Mouse (Mus musculus) hindbrain, embryonic 10.5 days (tissue): ENCODE measurements around the gene Map6. TPM values are rescaled to one million over a fixed set of nuclear protein-coding genes. Genes with fewer than 3 reads are reported as not detected.

ENCODE experiments used
- DNase-seq: peaks from one replicate; pipeline ENCODE4 v3.0.0-alpha.2; 2017; ENCODE audit warnings: low spot score
- H3K27ac ChIP-seq: fragments of 300-500 bp; sonication (generic); 2 replicates; pipeline ENCODE4 v1.5.1; 2016; ENCODE audit warnings: mild to moderate bottlenecking, moderate library complexity
- H3K27me3 ChIP-seq: fragments of 300-500 bp; sonication (generic); 2 replicates; pipeline ENCODE4 v1.6.1; 2016; ENCODE audit warnings: mild to moderate bottlenecking; ENCODE audit not compliant: poor library complexity, insufficient read depth, severe bottlenecking
- H3K36me3 ChIP-seq: fragments of 300-500 bp; sonication (generic); 2 replicates; pipeline ENCODE4 v1.6.1; 2016; ENCODE audit warnings: mild to moderate bottlenecking, moderate library complexity
- H3K4me1 ChIP-seq: fragments of 300-500 bp; sonication (generic); replicated peaks from 2 replicates; pipeline ENCODE4 v1.6.1; 2016; ENCODE audit warnings: mild to moderate bottlenecking
- H3K4me3 ChIP-seq: fragments of 300-500 bp; sonication (generic); 2 replicates; pipeline ENCODE4 v1.5.1; 2016; ENCODE audit warnings: mild to moderate bottlenecking, moderate library complexity
- H3K9me3 ChIP-seq: fragments of 300-500 bp; sonication (generic); 2 replicates; pipeline ENCODE4 v1.6.1; 2016; ENCODE audit warnings: mild to moderate bottlenecking, moderate library complexity
- WGBS: fragments of 180-500 bp; shearing (Covaris S2); methylation state at CpG from one replicate; pipeline ENCODE4 v1.1.7; 2016; 5-methylcytosine and 5-hydroxymethylcytosine counted together
- polyA plus RNA-seq: library from polyadenylated mRNA; unstranded; fragments of >200 nt; fragmentation: Nextera tagmentation; extraction: Ambion mirVana; gene quantifications from 2 replicates; pipeline ENCODE4 v1.2.1, GENCODE M21; 2016

Map6 gene
- polyA plus RNA-seq, 1 experiment from 2014 or later: 65.5 TPM

DNA sequence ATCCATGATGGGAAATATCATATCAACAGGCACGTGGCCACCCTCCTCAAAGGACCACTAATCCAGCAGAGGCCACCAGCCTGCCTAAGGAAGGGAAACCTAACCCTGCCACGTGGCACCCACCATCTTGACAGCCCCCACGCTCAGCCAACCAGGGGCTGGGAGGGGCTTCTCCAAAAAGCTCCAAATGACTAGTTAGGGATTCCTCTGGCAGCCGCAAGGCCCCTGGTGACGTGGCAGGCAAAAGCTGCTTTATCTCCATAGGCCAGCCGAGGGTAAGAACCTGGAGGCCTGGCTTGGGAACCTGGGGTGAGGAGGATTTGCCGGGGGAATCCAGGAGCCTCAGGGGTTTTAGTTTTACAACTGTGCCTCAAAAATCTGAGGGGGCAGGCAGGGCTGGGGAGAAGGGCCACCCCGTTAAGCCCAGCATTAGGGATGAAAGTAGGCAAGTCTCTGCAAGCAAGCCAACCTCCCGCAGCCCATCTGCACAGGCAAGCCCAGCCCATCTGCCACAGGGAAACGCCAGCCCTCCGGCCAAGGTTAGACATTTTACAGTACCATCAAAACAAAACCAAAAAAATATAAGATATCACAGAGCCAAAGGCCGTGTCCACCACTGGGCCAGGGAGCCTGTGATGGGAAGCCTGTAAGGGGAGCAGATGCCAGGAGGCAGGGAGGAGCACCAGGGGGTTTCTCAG is 84.0 kb downstream of the Map6 start:
- H3K9me3 ChIP-seq: no peaks in the 10 kb centered on the region
- H3K4me3 ChIP-seq: peak overlapping the region; percentile 73
- 6% methylated on average over 12 of the region's 12 CpGs for WGBS
- DNase-seq: peak; percentile 65
- H3K27me3 ChIP-seq: no peaks in the 10 kb centered on the region
- peaks cover 45% of the 10 kb centered on the region for H3K36me3 ChIP-seq
- peaks cover 76% of the 10 kb centered on the region for H3K4me1 ChIP-seq
- peak overlapping the region; percentile 99 for H3K27ac ChIP-seq

DNA sequence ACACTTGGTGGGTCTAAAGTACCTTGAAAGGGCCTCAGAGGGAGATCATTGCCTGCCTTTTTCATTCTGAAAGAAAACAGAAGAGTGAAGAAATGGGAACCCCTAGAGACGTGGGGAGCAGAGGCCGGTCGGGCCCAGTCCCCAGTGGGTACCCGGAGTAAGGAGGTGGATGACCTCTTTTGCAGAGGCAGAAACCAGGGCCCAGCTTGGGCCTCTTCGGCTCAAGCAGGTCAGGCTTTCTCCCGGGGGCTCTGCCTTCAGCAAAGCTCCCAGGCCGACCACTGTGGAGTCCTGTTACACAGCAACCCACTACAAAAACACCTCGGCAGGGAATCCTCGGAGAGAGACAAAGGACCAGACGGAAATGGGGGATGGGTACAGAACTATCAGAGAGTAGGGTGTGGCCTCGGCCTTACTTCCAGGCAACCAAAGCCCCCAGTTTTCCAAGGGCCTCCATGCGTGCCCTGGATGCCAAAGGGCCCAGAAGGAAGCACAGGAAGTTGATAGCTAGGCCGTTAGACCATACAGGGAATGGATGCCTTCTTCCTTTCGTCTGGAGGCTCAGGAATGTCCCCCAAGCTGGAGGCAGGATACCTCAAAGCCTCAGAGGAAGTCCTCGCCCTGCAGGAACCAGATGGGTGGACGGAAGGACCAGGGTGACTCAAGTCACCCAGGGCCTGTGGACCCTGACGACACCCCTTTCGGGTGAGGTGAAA is 84.7 kb downstream of the Map6 start:
- WGBS: under 1% methylated on average over 18 of the region's 18 CpGs
- peak overlapping the region; percentile 73 for H3K4me3 ChIP-seq
- peak overlapping the region; percentile 99 for H3K27ac ChIP-seq
- peaks cover 38% of the 10 kb centered on the region for H3K36me3 ChIP-seq
- H3K27me3 ChIP-seq: no peaks in the 10 kb centered on the region
- H3K4me1 ChIP-seq: peaks cover 83% of the 10 kb centered on the region
- H3K9me3 ChIP-seq: no peaks in the 10 kb centered on the region
- DNase-seq: peak; percentile 85

- H3K4me1 ChIP-seq: peaks cover 90% of the 10 kb centered on the region
- DNase-seq: peak; percentile 89
- H3K4me3 ChIP-seq: peak within 1 kb of the TSS; percentile 73
- H3K27me3 ChIP-seq: no peaks in the 10 kb centered on the region
- peaks cover 30% of the 10 kb centered on the region for H3K36me3 ChIP-seq
- peak within 1 kb of the TSS; percentile 99 for H3K27ac ChIP-seq
- WGBS: under 1% methylated on average over 35 of the region's 35 CpGs
- no peaks in the 10 kb centered on the region for H3K9me3 ChIP-seq
These were observed 85.5 kb downstream of the Map6 start, which contains the start of gene Serpinh1 for GRCm38 (mm10) chr7:99352526-99353400. Gene Serpinh1, minus strand, starts transcription at chr7:99353239.

DNA sequence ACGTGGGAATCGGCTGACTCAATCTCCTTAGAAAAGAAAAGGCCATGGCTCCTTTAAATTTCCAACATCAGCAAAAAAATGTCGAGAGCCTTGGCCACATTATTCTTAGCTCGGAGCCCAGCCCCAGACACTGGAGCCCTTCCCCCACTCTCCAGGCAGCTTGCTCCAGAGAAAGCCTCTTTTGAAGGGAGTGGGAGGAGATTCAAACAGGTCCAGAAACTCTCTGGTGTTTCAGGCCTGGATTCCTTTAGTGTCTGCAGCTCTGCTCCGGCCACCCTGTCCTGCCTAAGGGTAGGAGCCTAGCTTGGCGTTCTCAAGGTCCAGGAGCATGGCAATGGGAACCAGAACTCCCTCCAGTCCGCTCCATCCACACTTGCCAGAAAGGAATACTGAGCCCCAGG is 88.5 kb downstream of the Map6 start:
- peak overlapping the region; percentile 99 for H3K27ac ChIP-seq
- peaks cover 84% of the 10 kb centered on the region for H3K4me1 ChIP-seq
- peaks cover 1% of the 10 kb centered on the region; the same call in 1 of the 2 replicates for H3K36me3 ChIP-seq
- peak overlapping the region; percentile 39 for H3K4me3 ChIP-seq
- WGBS: 3% methylated on average over 7 of the region's 7 CpGs
- peak; percentile 84 for DNase-seq
- H3K9me3 ChIP-seq: no peaks in the 10 kb centered on the region
- no peaks in the 10 kb centered on the region for H3K27me3 ChIP-seq

DNA sequence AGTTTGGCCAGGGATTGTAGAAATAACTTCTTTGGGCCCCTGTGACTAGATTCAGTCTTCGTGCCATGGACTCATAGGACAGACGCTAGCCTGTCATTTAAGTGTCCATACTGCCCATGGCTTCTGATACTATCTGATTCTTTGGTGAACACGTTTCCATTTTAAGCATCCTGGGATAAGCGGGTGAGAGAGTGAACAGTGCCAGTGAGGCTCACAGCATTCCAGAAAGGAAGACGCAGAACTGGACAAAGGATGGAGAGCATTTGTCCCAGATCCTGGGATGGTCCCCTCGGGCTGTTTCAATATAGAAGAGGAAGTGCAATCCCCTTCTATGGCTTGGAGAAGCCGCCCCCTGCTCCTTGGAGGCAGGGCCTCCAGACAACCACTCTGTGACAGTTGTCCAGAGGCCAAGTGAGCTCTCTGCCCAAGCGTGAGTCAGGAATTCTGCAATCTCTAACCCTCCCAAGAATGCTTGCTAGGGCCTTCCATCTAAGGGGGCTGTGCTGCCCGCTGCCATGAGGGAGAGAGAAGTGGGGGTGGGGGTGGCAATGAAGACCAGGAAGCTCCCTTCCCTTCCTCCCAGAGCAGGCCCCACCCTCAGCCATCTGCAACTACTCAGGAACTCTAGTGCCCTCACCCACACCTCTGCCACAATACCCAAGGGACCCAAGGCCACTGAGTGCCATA is 89.1 kb downstream of the Map6 start:
- Histone ChIP-seq H3K27me3 (no peaks in the 10 kb centered on the region), H3K4me1 (peaks cover 84% of the 10 kb centered on the region), H3K4me3 (peak overlapping the region; percentile 39), H3K36me3 (no peaks in the 10 kb centered on the region), H3K27ac (peak overlapping the region; percentile 99), H3K9me3 (no peaks in the 10 kb centered on the region)
- 33% methylated on average over 9 of the region's 9 CpGs for WGBS
- DNase-seq: peak; percentile 31

GRCm38 (mm10) chr7:99357201-99357600 is 90.0 kb downstream of the Map6 start:
- no peak overlapping the region for H3K4me3 ChIP-seq
- DNase-seq: no peak
- peak overlapping the region; percentile 99 for H3K27ac ChIP-seq
- 65% methylated on average over 7 of the region's 7 CpGs for WGBS
- no peaks in the 10 kb centered on the region for H3K27me3 ChIP-seq
- peaks cover 79% of the 10 kb centered on the region for H3K4me1 ChIP-seq
- no peaks in the 10 kb centered on the region for H3K36me3 ChIP-seq
- H3K9me3 ChIP-seq: no peaks in the 10 kb centered on the region

GRCm38 (mm10) chr7:99358371-99358770 is 91.1 kb downstream of the Map6 start:
- H3K4me3 ChIP-seq: no peak overlapping the region
- H3K4me1 ChIP-seq: peaks cover 69% of the 10 kb centered on the region
- peaks cover 4% of the 10 kb centered on the region; the same call in 1 of the 2 replicates for H3K9me3 ChIP-seq
- H3K36me3 ChIP-seq: no peaks in the 10 kb centered on the region
- DNase-seq: no peak
- peak overlapping the region; percentile 56 for H3K27ac ChIP-seq
- H3K27me3 ChIP-seq: no peaks in the 10 kb centered on the region
- 90% methylated on average over 8 of the region's 8 CpGs for WGBS

DNA sequence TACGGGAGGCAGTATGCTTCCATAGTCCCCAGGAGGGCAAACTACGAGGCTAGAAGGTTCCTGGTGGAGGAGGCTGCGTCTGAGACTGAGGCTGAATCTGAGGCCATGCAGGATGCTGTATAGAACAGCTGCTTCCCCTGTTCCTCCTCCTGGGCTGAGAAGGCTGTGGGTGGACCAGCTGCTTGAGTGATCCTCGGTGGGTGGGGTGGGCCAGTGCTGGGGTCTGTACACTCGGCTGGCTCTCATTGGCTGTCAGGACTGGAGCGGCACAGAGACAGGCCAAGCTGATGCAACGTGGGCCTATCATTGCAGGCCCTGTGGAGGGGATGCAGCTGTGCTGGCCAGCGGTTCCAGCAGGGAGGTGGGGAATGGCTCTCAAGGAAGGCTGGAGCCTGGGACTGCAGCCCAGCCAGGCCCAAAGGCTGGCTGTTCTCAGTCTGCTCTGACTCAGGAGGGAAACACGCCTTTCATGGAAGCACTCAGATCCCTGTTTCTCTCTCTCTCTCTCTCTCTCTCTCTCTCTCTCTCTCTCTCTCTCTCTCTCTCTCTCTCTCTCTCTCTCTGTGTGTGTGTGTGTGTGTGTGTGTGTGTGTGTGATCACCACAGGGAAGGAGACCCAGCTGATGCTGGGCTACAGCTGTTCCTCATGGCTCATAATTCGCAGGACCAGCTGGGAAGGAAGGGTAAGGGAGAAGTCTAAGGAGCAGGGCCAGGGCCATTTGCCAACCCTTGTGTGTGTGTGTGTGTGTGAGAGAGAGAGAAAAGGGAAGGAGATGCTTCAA is 93.0 kb downstream of the Map6 start:
- Histone ChIP-seq H3K4me1 (peaks cover 62% of the 10 kb centered on the region), H3K27me3 (no peaks in the 10 kb centered on the region)
- 6% methylated on average over 10 of the region's 10 CpGs for WGBS

GRCm38 (mm10) chr7:99360803-99361414 is 93.7 kb downstream of the Map6 start:
- DNase-seq: peak; percentile 51
- WGBS: 9% methylated on average over 8 of the region's 8 CpGs
- peaks cover 4% of the 10 kb centered on the region; the same call in 1 of the 2 replicates for H3K9me3 ChIP-seq
- H3K27me3 ChIP-seq: no peaks in the 10 kb centered on the region
- peak overlapping the region; percentile 30 for H3K4me3 ChIP-seq
- H3K4me1 ChIP-seq: peaks cover 55% of the 10 kb centered on the region
- peak overlapping the region; percentile 91 for H3K27ac ChIP-seq
- H3K36me3 ChIP-seq: no peaks in the 10 kb centered on the region

More for the DNA sequence above, 93.0 kb downstream of the Map6 start:
- H3K36me3 ChIP-seq: no peaks in the 10 kb centered on the region
- peaks cover 4% of the 10 kb centered on the region; the same call in 1 of the 2 replicates for H3K9me3 ChIP-seq
- peak overlapping the region; percentile 91 for H3K27ac ChIP-seq
- peak overlapping the region; percentile 30 for H3K4me3 ChIP-seq
- peak; percentile 93 for DNase-seq

- 0 out of 2 replicates have a peak, but pooled peaks cover 6% of the 10 kb centered on the region for H3K27me3 ChIP-seq
- H3K36me3 ChIP-seq: no peaks in the 10 kb centered on the region
- no peak overlapping the region for H3K4me3 ChIP-seq
- no peak for DNase-seq
- peak overlapping the region; percentile 54; the same call in 1 of the 2 replicates for H3K27ac ChIP-seq
- H3K4me1 ChIP-seq: peaks cover 47% of the 10 kb centered on the region
- WGBS: 81% methylated on average over 2 of the region's 2 CpGs
- H3K9me3 ChIP-seq: peaks cover 4% of the 10 kb centered on the region; the same call in 1 of the 2 replicates
These were observed 94.9 kb downstream of the Map6 start for GRCm38 (mm10) chr7:99362137-99362536.

GRCm38 (mm10) chr7:99365069-99365468 is 97.8 kb downstream of the Map6 start:
- peak; percentile 76 for DNase-seq

More at GRCm38 (mm10) chr7:99365069-99365468, 97.8 kb downstream of the Map6 start:
- H3K9me3 ChIP-seq: peaks cover 4% of the 10 kb centered on the region; the same call in 1 of the 2 replicates
- H3K4me1 ChIP-seq: peaks cover 38% of the 10 kb centered on the region
- 2% methylated on average over 5 of the region's 5 CpGs for WGBS
- peak overlapping the region; percentile 62 for H3K27ac ChIP-seq
- H3K36me3 ChIP-seq: no peaks in the 10 kb centered on the region
- no peak overlapping the region for H3K4me3 ChIP-seq
- peaks cover 11% of the 10 kb centered on the region; the same call in 1 of the 2 replicates for H3K27me3 ChIP-seq
